Mouse (Mus musculus): Measurements from ENCODE around the gene Zfp423. TPM values are rescaled to one million over a fixed set of nuclear protein-coding genes. Genes with fewer than 3 reads are reported as not detected.

The Zfp423 gene
- polyA plus RNA-seq, 1 experiment from 2014 or later, result 2.1 TPM

GRCm38 (mm10) chr8:87707176-87707575, 252.2 kb downstream of the Zfp423 start:
- no peaks in the 10 kb centered on the region for H3K36me3 ChIP-seq (ENCODE audit: insufficient read depth, low read length)
- H3K4me3 ChIP-seq (ENCODE audit: low read depth, low read length), result no peak overlapping the region
- H3K9me3 ChIP-seq (ENCODE audit: low read length), result no peaks in the 10 kb centered on the region
- H3K4me1 ChIP-seq (ENCODE audit: insufficient read depth, low read depth, low read length), result no peaks in the 10 kb centered on the region
- no peak overlapping the region for H3K4me2 ChIP-seq (replicated peaks; ENCODE audit: low read depth, low read length)
- 83% methylated on average over 17 of the region's 17 CpGs for WGBS
- ATAC-seq (no peak), DNase-seq (ENCODE audit: low spot score) (no peak)
- no peak overlapping the region for H3K9ac ChIP-seq (replicated peaks; ENCODE audit: low read depth)
- TF ChIP-seq CTCF (IDR thresholded peaks at IDR 0.05), result no peak
- no peaks in the 10 kb centered on the region for H3K27me3 ChIP-seq (replicated peaks; ENCODE audit: insufficient read depth, low read length)
- no peak overlapping the region for H3K27ac ChIP-seq (ENCODE audit: low read length)

- no peaks in the 10 kb centered on the region for H3K27me3 ChIP-seq (replicated peaks; ENCODE audit: insufficient read depth, low read length)
- no peaks in the 10 kb centered on the region for H3K36me3 ChIP-seq (ENCODE audit: insufficient read depth, low read length)
- H3K27ac ChIP-seq (ENCODE audit: low read length), result no peak overlapping the region
- H3K4me2 ChIP-seq (replicated peaks; ENCODE audit: low read depth, low read length), result no peak overlapping the region
- no peak overlapping the region for H3K9ac ChIP-seq (replicated peaks; ENCODE audit: low read depth)
- H3K4me1 ChIP-seq (ENCODE audit: insufficient read depth, low read depth, low read length), result no peaks in the 10 kb centered on the region
- no peaks in the 10 kb centered on the region for H3K9me3 ChIP-seq (ENCODE audit: low read length)
- no peak overlapping the region for H3K4me3 ChIP-seq (ENCODE audit: low read depth, low read length)
- TF ChIP-seq EP300 (IDR thresholded peaks at IDR 0.05) (no peak), CTCF (IDR thresholded peaks at IDR 0.05) (no peak)
- no peak for ATAC-seq
- WGBS, result 94% methylated on average over 3 of the region's 3 CpGs
- no peak for DNase-seq (ENCODE audit: low spot score)
Observed at GRCm38 (mm10) chr8:87704756-87705155, 254.6 kb downstream of the Zfp423 start.

- no peak overlapping the region for H3K27ac ChIP-seq (ENCODE audit: low read length)
- DNase-seq (ENCODE audit: low spot score) (no peak), ATAC-seq (peak; percentile 43)
- no peaks in the 10 kb centered on the region for H3K4me1 ChIP-seq (ENCODE audit: insufficient read depth, low read depth, low read length)
- H3K9ac ChIP-seq (replicated peaks; ENCODE audit: low read depth), result no peak overlapping the region
- H3K4me3 ChIP-seq (ENCODE audit: low read depth, low read length), result no peak overlapping the region
- H3K36me3 ChIP-seq (ENCODE audit: insufficient read depth, low read length), result no peaks in the 10 kb centered on the region
- H3K4me2 ChIP-seq (replicated peaks; ENCODE audit: low read depth, low read length), result no peak overlapping the region
- H3K27me3 ChIP-seq (replicated peaks; ENCODE audit: insufficient read depth, low read length), result no peaks in the 10 kb centered on the region
- H3K9me3 ChIP-seq (ENCODE audit: low read length), result no peaks in the 10 kb centered on the region
- WGBS, result 36% methylated on average over 10 of the region's 10 CpGs
- TF ChIP-seq CTCF (IDR thresholded peaks at IDR 0.05), result no peak
- TF ChIP-seq EP300 (IDR thresholded peaks at IDR 0.05), result no peak
Observed at GRCm38 (mm10) chr8:87702790-87703311, 256.5 kb downstream of the Zfp423 start.

- WGBS, result 42% methylated on average over 8 of the region's 8 CpGs
- Histone ChIP-seq H3K36me3 (ENCODE audit: insufficient read depth, low read length) (no peaks in the 10 kb centered on the region), H3K4me1 (ENCODE audit: insufficient read depth, low read depth, low read length) (no peaks in the 10 kb centered on the region), H3K9ac (replicated peaks; ENCODE audit: low read depth) (no peak overlapping the region), H3K9me3 (ENCODE audit: low read length) (no peaks in the 10 kb centered on the region), H3K4me2 (replicated peaks; ENCODE audit: low read depth, low read length) (no peak overlapping the region), H3K4me3 (ENCODE audit: low read depth, low read length) (no peak overlapping the region), H3K27me3 (replicated peaks; ENCODE audit: insufficient read depth, low read length) (no peaks in the 10 kb centered on the region), H3K27ac (ENCODE audit: low read length) (no peak overlapping the region)
- ATAC-seq (peak; percentile 52), DNase-seq (ENCODE audit: low spot score) (peak; percentile 33)
- TF ChIP-seq CTCF (IDR thresholded peaks at IDR 0.05) (no peak), EP300 (IDR thresholded peaks at IDR 0.05) (no peak)
Observed at GRCm38 (mm10) chr8:87702051-87702521, 257.3 kb downstream of the Zfp423 start.

GRCm38 (mm10) chr8:87701583-87701982, 257.8 kb downstream of the Zfp423 start:
- WGBS, result 48% methylated on average over 4 of the region's 4 CpGs
- no peak overlapping the region for H3K27ac ChIP-seq (ENCODE audit: low read length)
- DNase-seq (ENCODE audit: low spot score) (no peak), ATAC-seq (no peak)
- H3K4me3 ChIP-seq (ENCODE audit: low read depth, low read length), result no peak overlapping the region
- no peaks in the 10 kb centered on the region for H3K4me1 ChIP-seq (ENCODE audit: insufficient read depth, low read depth, low read length)
- no peaks in the 10 kb centered on the region for H3K27me3 ChIP-seq (replicated peaks; ENCODE audit: insufficient read depth, low read length)
- no peaks in the 10 kb centered on the region for H3K9me3 ChIP-seq (ENCODE audit: low read length)
- H3K9ac ChIP-seq (replicated peaks; ENCODE audit: low read depth), result no peak overlapping the region
- H3K4me2 ChIP-seq (replicated peaks; ENCODE audit: low read depth, low read length), result no peak overlapping the region
- no peaks in the 10 kb centered on the region for H3K36me3 ChIP-seq (ENCODE audit: insufficient read depth, low read length)
- TF ChIP-seq CTCF (IDR thresholded peaks at IDR 0.05), result no peak

- 0 out of 2 replicates have a peak, but pooled peaks have one; percentile 11 for TF ChIP-seq CTCF (IDR thresholded peaks at IDR 0.05)
- TF ChIP-seq EP300 (IDR thresholded peaks at IDR 0.05), result no peak
- H3K9me3 ChIP-seq (ENCODE audit: low read length), result no peaks in the 10 kb centered on the region
- DNase-seq (ENCODE audit: low spot score) (peak; percentile 66), ATAC-seq (peak; percentile 34; the same call in 1 of the 2 replicates)
- H3K4me3 ChIP-seq (ENCODE audit: low read depth, low read length), result no peak overlapping the region
- H3K27ac ChIP-seq (ENCODE audit: low read length), result no peak overlapping the region
- H3K4me2 ChIP-seq (replicated peaks; ENCODE audit: low read depth, low read length), result no peak overlapping the region
- no peaks in the 10 kb centered on the region for H3K36me3 ChIP-seq (ENCODE audit: insufficient read depth, low read length)
- H3K4me1 ChIP-seq (ENCODE audit: insufficient read depth, low read depth, low read length), result no peaks in the 10 kb centered on the region
- no peak overlapping the region for H3K9ac ChIP-seq (replicated peaks; ENCODE audit: low read depth)
- H3K27me3 ChIP-seq (replicated peaks; ENCODE audit: insufficient read depth, low read length), result no peaks in the 10 kb centered on the region
- WGBS, result 39% methylated on average over 12 of the region's 12 CpGs
Observed at GRCm38 (mm10) chr8:87700321-87700720, 259.1 kb downstream of the Zfp423 start.

- H3K27me3 ChIP-seq (replicated peaks; ENCODE audit: insufficient read depth, low read length), result no peaks in the 10 kb centered on the region
- no peak overlapping the region for H3K9ac ChIP-seq (replicated peaks; ENCODE audit: low read depth)
- H3K9me3 ChIP-seq (ENCODE audit: low read length), result no peaks in the 10 kb centered on the region
- TF ChIP-seq EP300 (IDR thresholded peaks at IDR 0.05) (no peak), CTCF (IDR thresholded peaks at IDR 0.05) (no peak)
- DNase-seq (ENCODE audit: low spot score), result no peak
- H3K36me3 ChIP-seq (ENCODE audit: insufficient read depth, low read length), result no peaks in the 10 kb centered on the region
- H3K4me1 ChIP-seq (ENCODE audit: insufficient read depth, low read depth, low read length), result no peaks in the 10 kb centered on the region
- H3K4me2 ChIP-seq (replicated peaks; ENCODE audit: low read depth, low read length), result no peak overlapping the region
- ATAC-seq, result no peak
- no peak overlapping the region for H3K27ac ChIP-seq (ENCODE audit: low read length)
- WGBS, result 68% methylated on average over 9 of the region's 9 CpGs
- H3K4me3 ChIP-seq (ENCODE audit: low read depth, low read length), result no peak overlapping the region
Observed at GRCm38 (mm10) chr8:87697127-87697526, 262.3 kb downstream of the Zfp423 start.

Data from lung, postnatal 0 days (tissue).